Mouse (Mus musculus) embryonic stem cell, embryonic (primary cell): Measurements from ENCODE around the gene Parp6.

Experiments used
- CTCF ChIA-PET, 4 experiments: fragments of 300-600 bp in 2 of 4; fragments of 350-600 bp in 2 of 4; sonication (Branson Sonifier 250); formaldehyde crosslinking; loops; one replicate each; lab custom pipeline; 2022; ENCODE audit warnings: inconsistent platforms in 2 of 4; lab: Charles Lee
- POLR2A ChIA-PET, 4 experiments: fragments of 300-600 bp in 2 of 4; fragments of 350-600 bp in 2 of 4; sonication (Branson Sonifier 250); formaldehyde crosslinking; loops; one replicate each; lab custom pipeline; 2022; ENCODE audit warnings: antibody characterized with exemption in 4 of 4, inconsistent platforms in 1 of 4; lab: Charles Lee

Gene Parp6

DNA sequence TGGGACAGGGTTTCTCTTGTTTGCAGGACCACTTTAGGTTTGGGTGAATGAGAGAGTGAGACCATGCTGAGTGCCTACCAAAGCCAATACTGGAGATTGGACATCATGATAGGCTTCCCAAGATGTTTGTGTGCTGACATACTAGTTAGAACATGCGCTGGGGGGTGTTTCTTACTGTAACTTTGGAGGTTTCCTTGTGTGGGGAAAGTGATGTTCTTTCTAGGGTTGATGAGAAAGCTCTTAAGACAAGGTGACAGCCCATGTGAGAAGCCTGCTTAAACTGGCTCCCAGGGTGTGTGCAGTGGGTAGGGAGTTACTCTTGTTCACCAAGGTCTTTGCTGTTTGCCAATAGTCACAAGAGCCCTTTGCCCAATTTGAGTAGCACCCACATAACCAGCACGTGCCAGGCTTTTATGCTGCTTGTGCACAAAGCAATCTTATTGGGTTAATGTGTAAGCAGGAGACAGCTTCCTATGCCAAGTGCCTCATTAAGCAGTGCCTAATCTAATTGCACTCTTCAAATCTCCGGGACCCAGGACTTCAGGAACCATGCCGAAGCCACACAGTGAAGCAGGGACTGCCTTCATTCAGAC is 47.7 kb downstream of the Parp6 start:
- ChIA-PET POLR2A (interaction anchor here (0.9 to 38.3 kb wide), 19 partner anchors 6 to 182 kb away, joined by 3 to 1470 read pairs (median 4); partner anchors contain the start of genes Pkm (in 4 of the 4), Gramd2 (in 3 of the 4), Myo9a (in 1 of the 4) and Parp6 (in 1 of the 4)), CTCF (interaction anchor here in 2 of 4 experiments (0.6 to 1.5 kb wide), 3 partner anchors 9 to 72 kb away, joined by 3 read pairs; partner anchors contain the start of gene Pkm (in 1 of the 2))

DNA sequence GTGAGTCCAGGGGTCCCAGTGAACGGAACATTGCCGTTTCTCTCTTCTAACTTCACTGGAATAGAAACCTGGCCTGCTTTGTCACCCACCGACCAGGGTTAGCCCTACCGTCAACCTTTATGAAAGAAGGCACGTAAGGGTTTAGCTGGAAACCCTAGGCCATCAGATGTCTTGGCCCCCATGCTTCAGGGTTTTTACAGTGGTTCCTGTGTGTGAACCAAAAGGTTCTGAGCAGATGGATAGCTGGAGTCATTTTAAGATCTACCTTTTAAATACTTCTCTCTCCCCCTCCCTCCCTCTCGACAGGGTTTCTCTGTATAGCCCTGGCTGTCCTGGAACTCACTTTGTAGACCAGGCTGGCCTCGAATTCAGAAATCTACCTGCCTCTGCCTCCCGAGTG is 48.9 kb downstream of the Parp6 start:
- ChIA-PET POLR2A (interaction anchor here (0.6 to 38.3 kb wide), 16 partner anchors 7 to 270 kb away, joined by 3 to 1470 read pairs (median 10); partner anchors contain the start of genes Pkm (in 3 of the 4), Gramd2 (in 2 of the 4) and Parp6 (in 1 of the 4)), CTCF (no interaction called here)

DNA sequence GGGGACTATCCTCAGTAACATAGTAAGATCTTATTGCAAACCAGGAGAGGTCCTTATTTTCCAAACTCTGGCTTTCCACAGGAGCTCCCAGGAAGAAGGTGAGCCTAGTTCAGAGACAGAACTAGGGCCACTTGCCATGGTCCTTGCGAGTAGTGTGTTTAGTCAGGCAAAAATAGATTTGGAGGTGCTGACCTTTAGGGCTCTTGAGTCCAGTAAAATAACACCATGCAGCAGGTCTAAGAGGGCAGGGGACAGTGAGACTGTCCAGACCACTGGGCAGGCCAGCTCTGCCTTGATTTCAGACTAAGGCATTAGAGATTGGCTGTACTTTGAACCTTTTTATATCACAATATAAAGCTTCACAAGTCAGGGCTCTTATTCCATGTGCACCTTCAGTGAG is 49.7 kb downstream of the Parp6 start:
- ChIA-PET CTCF (interaction anchor here in 2 of 4 experiments (0.8 to 1.2 kb wide), 3 partner anchors 9 to 13 kb away, joined by 3 to 6 read pairs (median 4); no protein-coding TSS in a partner anchor), POLR2A (interaction anchor here (0.7 to 38.3 kb wide), 24 partner anchors 7 to 252 kb away, joined by 3 to 1470 read pairs (median 7); partner anchors contain the start of genes Pkm (in 4 of the 4), Gramd2 (in 2 of the 4), Arih1 (in 1 of the 4) and Parp6 (in 1 of the 4))

DNA sequence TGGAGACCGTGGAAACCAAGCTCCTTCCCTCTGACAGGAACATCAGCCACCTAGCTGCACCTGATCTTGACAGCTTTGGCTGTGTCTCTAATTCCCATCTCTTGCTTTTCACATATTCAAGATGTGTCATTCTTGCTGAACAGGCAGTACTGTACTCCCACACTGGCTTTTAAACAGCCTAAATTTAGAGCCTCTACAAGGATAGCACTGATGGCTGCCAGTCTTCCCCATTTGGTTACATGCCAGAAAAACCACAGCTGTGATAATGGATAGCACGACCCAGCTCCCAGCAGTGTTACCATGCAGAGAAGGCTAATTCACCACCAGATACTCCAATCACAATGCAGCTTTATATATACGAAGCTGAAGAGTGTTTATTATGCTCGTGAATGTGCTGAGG is 50.2 kb downstream of the Parp6 start:
- CTCF ChIA-PET = interaction anchor here in 3 of 4 experiments (0.5 to 2.6 kb wide), 6 partner anchors 8 to 609 kb away, joined by 3 to 21 read pairs (median 5); no protein-coding TSS in a partner anchor
- POLR2A ChIA-PET = interaction anchor here (0.7 to 38.3 kb wide), 26 partner anchors 8 to 252 kb away, joined by 3 to 1470 read pairs (median 6); partner anchors contain the start of genes Pkm (in 4 of the 4), Gramd2 (in 2 of the 4), Celf6 (in 1 of the 4) and Parp6 (in 1 of the 4)

DNA sequence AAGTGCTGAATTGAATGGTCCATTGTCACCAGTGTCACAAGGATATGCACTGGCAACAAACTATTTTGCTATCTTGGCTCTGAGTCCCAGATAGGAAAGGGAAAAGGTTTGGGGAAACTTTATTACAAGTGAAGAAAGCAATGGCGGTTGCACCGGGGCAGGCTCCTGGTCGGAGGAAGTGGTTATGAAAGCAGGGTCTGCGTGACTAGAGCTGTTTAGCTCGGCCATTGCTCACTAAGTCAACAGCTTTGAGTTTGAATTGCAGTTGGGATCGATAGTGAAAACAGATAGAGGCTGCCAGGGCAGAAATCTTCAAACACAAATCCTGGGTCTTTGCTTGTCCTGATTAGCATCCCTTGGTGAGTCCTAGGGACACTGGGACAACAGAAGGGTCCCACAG is 50.8 kb downstream of the Parp6 start:
- CTCF ChIA-PET = interaction anchor here in 2 of 4 experiments (1.0 to 2.6 kb wide), 7 partner anchors 8 to 12 kb away, joined by 3 to 26 read pairs (median 5); partner anchors contain the start of gene Pkm (in 2 of the 2)

DNA sequence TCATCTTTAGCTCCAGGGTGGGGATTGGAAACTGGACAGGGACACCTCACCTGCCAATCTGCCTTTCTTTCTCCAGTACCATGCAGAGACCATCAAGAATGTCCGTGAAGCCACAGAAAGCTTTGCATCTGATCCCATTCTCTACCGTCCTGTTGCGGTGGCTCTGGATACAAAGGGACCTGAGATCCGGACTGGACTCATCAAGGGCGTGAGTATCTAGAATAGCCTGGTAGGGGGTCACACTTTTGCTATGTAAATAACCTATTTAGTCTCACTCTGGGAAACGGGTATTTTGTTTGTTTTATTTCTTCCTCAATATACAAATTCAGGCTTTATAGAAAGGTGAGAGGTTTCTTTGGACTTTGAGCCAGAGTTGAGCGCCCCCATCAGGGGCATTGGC is 51.4 kb downstream of the Parp6 start:
- POLR2A ChIA-PET = interaction anchor here (0.6 to 38.3 kb wide), 23 partner anchors 7 to 644 kb away, joined by 3 to 1470 read pairs (median 6); partner anchors contain the start of genes Pkm (in 3 of the 4), Gramd2 (in 2 of the 4) and Parp6 (in 1 of the 4)
- CTCF ChIA-PET = interaction anchor here in 3 of 4 experiments (0.6 to 2.6 kb wide), 12 partner anchors 9 to 301 kb away, joined by 3 to 26 read pairs (median 4); partner anchors contain the start of genes Pkm (in 2 of the 3) and Parp6 (in 1 of the 3)

More for the DNA sequence above, 50.8 kb downstream of the Parp6 start:
- POLR2A ChIA-PET = interaction anchor here (0.6 to 38.3 kb wide), 25 partner anchors 9 to 644 kb away, joined by 3 to 1470 read pairs (median 6); partner anchors contain the start of genes Pkm (in 4 of the 4), Gramd2 (in 2 of the 4), Celf6 (in 1 of the 4) and Parp6 (in 1 of the 4)

DNA sequence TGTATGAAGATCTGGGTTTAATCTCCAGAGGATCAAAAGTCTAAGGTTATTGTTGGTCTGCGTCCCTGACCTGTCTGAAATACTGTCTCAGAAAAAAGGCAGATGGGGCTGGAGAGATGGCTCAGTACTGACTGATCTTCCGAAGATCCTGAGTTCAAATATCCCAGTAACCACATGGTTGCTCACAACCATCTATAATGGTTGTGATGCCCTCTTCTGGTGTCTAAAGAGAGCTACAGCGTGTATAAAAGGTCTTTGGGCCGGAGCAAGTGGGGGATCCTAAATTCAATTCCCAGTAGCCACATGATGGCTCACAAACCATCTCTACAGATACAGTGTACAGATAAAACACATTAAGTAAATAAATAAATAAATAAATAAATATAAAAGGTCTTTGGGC is 52.1 kb downstream of the Parp6 start:
- POLR2A ChIA-PET = interaction anchor here (0.5 to 38.3 kb wide), 18 partner anchors 7 to 424 kb away, joined by 3 to 1470 read pairs (median 4); partner anchors contain the start of genes Pkm (in 3 of the 4), Gramd2 (in 2 of the 4) and Parp6 (in 1 of the 4)

DNA sequence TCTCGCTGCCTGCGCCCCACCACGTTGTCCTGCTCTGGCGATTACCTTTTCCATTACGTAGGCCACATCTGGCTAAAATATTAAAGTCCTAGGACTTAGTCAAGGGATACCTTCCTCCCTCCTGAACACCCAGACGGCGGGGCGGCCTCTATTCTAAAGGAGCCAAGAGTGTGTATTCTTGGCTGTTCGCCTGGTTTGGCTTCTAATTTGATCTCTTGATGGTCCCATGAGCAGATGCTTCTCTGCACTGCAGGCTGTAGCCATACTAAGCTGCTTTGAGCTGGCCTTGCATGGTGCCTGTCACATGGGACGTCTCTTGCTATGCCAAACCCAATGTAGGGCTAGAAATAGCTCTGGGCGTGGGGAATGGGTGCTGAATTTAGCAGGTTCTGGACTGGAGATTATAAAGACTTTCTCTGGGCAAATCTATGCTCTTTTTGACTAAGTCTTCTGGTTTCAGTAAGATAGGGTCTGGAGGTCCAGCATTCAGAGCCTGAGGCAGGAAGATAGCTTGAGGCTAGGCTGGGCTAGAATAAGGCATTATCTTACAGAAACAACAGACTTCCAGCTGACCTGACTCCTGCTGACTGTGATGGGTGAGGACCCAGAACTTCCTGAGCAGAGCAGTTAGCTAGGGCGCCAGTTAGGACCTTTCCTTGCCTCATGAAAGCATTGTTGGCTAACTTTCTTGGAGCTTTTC is 55.3 kb downstream of the Parp6 start:
- ChIA-PET POLR2A (interaction anchor here (0.9 to 38.3 kb wide), 16 partner anchors 8 to 121 kb away, joined by 3 to 1470 read pairs (median 6); partner anchors contain the start of genes Pkm (in 4 of the 4), Gramd2 (in 1 of the 4) and Parp6 (in 1 of the 4)), CTCF (interaction anchor here (0.6 to 1.9 kb wide), 5 partner anchors 12 to 174 kb away, joined by 3 to 8 read pairs (median 3); no protein-coding TSS in a partner anchor)

More for the DNA sequence above, 52.1 kb downstream of the Parp6 start:
- CTCF ChIA-PET = interaction anchor here in 3 of 4 experiments (0.6 to 2.6 kb wide), 11 partner anchors 10 to 78 kb away, joined by 3 to 26 read pairs (median 3); partner anchors contain the start of genes Gramd2 (in 1 of the 3), Parp6 (in 1 of the 3) and Pkm (in 1 of the 3)

DNA sequence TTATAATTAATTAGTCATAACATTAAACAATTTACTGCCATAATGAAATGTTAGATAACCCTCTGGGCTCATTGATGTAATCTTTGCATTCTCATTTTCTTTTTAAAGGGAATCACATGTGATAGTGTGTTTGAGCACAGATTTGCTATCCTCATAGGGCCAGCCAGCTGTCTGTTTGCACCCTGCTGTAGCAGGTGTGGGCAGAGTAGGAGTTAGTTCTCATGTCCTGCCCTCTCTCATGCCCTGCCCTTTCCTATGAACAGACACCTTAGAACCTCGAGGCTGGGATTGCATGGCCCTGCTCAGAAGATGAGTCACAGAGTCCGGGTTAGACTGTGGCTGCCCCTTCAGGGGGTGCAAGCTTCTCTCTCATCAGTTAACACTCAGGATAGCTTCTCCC is 56.3 kb downstream of the Parp6 start:
- ChIA-PET POLR2A (interaction anchor here (1.1 to 38.3 kb wide), 10 partner anchors 9 to 54 kb away, joined by 3 to 1470 read pairs (median 34); partner anchors contain the start of gene Pkm (in 4 of the 4)), CTCF (interaction anchor here in 3 of 4 experiments (0.5 to 1.9 kb wide), 4 partner anchors 14 to 238 kb away, joined by 3 to 8 read pairs (median 6); no protein-coding TSS in a partner anchor)

DNA sequence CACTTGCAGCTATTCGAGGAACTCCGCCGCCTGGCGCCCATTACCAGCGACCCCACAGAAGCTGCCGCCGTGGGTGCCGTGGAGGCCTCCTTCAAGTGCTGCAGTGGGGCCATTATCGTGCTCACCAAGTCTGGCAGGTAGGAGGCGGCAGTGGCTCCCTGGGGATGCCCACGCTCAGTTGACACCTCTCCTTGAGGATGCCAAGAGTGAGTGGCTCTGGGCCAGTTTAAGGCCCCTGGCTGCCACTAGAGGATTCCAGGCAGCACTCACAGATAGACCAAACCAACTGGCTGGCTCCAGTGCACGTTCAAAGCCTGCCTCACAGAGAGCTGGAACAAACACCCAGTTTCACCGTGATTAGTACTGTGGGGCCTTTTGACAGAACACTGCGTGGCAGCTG is 58.5 kb downstream of the Parp6 start:
- CTCF ChIA-PET = interaction anchor here (0.6 to 3.9 kb wide), 4 partner anchors 8 to 1977 kb away, joined by 3 to 23 read pairs (median 7); no protein-coding TSS in a partner anchor
- POLR2A ChIA-PET = interaction anchor here (1.1 to 38.3 kb wide), 21 partner anchors 8 to 267 kb away, joined by 3 to 1470 read pairs (median 8); partner anchors contain the start of genes Pkm (in 3 of the 4), Myo9a (in 2 of the 4), Senp8 (in 2 of the 4) and Celf6 (in 1 of the 4)

DNA sequence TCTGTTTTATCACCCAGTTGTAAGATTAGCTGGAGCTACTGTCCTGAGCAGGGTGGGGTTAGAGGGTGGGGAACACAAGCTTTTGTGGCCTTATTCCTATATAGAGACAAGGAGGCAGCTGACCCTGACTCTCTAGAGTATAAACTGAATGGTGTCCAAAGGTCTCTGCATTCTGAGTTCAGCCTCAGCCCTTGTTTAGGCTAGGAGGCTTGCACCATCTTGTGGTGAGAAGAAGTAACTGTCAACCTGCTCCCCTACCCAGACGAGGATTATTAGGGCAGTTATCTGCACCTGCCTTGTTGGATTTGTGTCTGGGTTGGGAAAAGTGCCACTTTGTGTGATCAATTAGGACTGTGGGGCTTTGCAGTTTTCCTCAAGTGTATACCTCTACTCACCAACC is 61.2 kb downstream of the Parp6 start:
- POLR2A ChIA-PET = interaction anchor here (0.6 to 38.3 kb wide), 12 partner anchors 11 to 192 kb away, joined by 3 to 1470 read pairs (median 6); partner anchors contain the start of genes Pkm (in 3 of the 4), Arih1 (in 1 of the 4), Myo9a (in 1 of the 4) and Parp6 (in 1 of the 4)
- CTCF ChIA-PET = interaction anchor here in 3 of 4 experiments (0.9 to 1.8 kb wide), 5 partner anchors 10 to 281 kb away, joined by 3 to 5 read pairs (median 4); no protein-coding TSS in a partner anchor

DNA sequence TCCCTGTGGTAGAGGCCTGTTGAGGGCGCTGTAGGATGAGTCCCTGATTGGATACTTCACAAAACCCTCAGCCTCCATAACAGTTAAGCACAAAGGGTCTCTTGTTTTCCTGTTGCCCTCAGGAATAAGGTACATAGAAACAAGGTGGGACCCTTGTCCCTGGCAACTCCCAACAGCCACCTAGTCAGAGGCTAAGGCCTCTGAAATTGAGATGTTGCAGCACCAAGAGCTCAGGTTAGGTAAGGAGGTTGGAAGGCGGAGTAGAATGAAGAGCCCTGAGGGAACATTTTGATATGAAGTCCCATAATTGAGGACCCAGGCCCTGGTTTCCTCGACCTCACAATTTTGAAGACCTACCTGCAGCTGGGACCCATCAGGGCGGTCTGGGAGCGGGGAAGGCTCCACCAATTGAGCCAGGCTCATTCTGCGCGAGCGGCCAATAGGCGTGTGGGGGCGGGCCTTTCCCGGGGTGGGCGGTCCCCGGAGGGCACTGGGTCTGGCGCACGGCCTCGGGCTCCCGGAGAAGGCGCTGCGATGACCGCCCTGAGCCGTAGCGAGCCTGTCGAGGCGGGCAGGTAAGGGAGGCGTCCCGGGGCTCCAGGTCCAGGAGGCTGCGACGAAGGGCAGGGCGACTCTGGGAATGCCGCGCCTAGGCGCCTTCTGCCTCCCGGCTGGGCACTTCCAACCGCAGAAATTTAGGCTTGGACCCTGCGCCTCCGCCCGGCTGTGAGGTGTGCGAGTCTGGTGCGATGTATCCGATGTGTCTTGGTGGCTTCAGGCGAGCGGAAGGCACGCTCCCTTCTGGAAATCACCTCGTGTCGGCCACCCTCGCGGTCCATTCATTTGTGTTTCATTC is 62.8 kb downstream of the Parp6 start, which contains the start of gene Gramd2:
Gramd2 (plus strand) TSS at position 467 of the 856 bp plus-strand sequence.
- ChIA-PET POLR2A (interaction anchor here (0.6 to 38.3 kb wide), 44 partner anchors 7 to 405 kb away, joined by 3 to 1470 read pairs (median 4); partner anchors contain the start of genes Pkm (in 3 of the 4), Celf6 (in 2 of the 4), Adpgk (in 1 of the 4) and Arih1 (in 1 of the 4)), CTCF (interaction anchor here in 3 of 4 experiments (0.5 to 2.3 kb wide), 13 partner anchors 10 to 408 kb away, joined by 3 to 13 read pairs (median 4); partner anchors contain the start of gene Pkm (in 1 of the 3))

DNA sequence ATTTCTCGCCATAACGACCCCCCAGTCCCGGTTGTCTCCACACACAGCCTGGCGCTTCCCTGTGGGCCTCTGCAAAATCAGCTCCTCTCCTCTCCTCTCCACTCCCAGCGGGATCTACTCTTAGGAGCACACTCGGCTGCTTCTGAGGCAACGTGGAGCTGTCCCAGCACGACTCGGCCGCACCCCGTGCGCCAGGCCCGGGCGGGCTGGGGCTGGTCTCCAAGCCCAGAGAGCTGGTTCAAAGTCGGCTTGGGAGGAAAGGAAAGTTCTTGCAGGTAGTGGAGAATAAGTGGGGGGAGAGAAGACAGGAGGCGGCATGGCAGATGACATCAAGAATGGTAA is 63.4 kb downstream of the Parp6 start:
- CTCF ChIA-PET = interaction anchor here in 1 of 4 experiments (0.5 to 2.3 kb wide), 7 partner anchors 11 to 1008 kb away, joined by 3 to 13 read pairs (median 4); partner anchors contain the start of genes Lrrc49 and Pkm

DNA sequence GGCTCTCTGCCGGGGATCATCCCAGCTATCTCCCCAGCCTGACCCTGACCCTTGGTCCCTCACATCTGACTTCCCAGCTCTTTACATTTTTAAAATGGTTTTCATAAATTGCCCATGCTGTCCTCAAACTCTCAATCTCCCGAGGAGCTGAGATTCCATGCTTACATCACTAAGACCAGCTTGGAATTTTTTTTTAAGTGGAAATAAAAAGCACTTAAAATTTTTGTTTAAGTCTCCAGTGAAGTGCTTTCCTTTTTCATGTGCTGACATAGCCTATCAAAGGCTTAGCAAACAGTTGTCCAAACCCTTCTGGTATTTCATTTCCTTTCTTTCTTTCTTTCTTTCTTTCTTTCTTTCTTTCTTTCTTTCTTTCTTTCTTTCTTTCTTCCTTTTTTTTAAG is 66.9 kb downstream of the Parp6 start:
- POLR2A ChIA-PET = interaction anchor here in 3 of 4 experiments (0.6 to 38.3 kb wide), 7 partner anchors 8 to 26 kb away, joined by 3 to 1470 read pairs (median 6); partner anchors contain the start of gene Pkm (in 2 of the 3)
- CTCF ChIA-PET = interaction anchor here in 2 of 4 experiments (0.6 kb wide), 3 partner anchors 30 to 467 kb away, joined by 3 to 5 read pairs (median 3); no protein-coding TSS in a partner anchor

More for the DNA sequence above, 63.4 kb downstream of the Parp6 start:
- POLR2A ChIA-PET = interaction anchor here (0.7 to 38.3 kb wide), 37 partner anchors 8 to 406 kb away, joined by 3 to 1470 read pairs (median 4); partner anchors contain the start of genes Pkm (in 4 of the 4), Celf6 (in 2 of the 4), Adpgk (in 1 of the 4) and Hexa (in 1 of the 4)
